Mouse (Mus musculus): Measurements from ENCODE around the gene Eda. TPM values are rescaled to one million over a fixed set of nuclear protein-coding genes. Genes with fewer than 3 reads are reported as not detected.
A peak's percentile ranks its signal among the peaks of the same experiment; 100 is the strongest.

The Eda gene
- polyA plus RNA-seq (2016; fragmentation: Nextera tagmentation; extraction: Ambion mirVana): 2.0 and 2.4 TPM in 2 replicates

DNA sequence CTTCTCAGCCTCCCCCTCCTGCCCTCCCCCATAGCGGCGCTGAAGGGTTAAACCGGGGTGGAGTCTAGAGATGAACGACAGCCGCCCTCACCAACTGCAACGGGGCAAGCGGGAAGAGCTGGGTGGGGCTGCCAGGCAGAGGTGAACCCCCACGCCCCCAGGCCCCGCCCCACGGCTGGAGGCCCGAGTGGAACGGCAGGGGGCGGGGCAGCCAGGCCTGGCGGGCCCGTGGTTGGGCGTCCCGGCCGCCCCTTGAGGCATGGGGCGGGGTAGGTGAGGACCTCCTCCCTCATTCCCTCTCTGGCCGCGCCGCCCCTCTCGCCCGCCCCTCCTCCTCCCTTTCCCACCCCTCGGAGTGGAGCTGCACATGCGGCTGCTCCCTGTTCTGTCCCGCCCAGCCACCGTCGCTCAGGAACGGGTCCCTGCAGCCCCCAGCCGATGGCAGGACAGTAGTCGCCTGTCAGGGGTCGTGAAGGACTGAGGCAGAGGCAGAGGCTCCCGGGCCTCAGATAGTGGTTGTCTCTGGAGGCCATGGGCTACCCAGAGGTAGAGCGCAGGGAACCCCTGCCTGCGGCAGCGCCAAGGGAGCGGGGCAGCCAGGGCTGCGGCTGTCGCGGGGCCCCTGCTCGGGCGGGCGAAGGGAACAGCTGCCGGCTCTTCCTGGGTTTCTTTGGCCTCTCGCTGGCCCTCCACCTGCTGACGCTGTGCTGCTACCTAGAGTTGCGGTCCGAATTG lies at the start of gene Eda:
Gene Eda (plus strand): TSS at position 357 of the 735 bp plus-strand sequence.
- peak; percentile 89 for DNase-seq (ENCODE audit: low spot score)
- Histone ChIP-seq H3K36me3 (no peaks in the 10 kb centered on the region), H3K27ac (peak within 1 kb of the TSS; percentile 66), H3K4me1 (peaks cover 17% of the 10 kb centered on the region), H3K9me3 (replicated peaks) (no peaks in the 10 kb centered on the region), H3K4me3 (peak within 1 kb of the TSS; percentile 60), H3K27me3 (ENCODE audit: low read depth, poor library complexity, severe bottlenecking) (peaks cover 84% of the 10 kb centered on the region)
- WGBS: 15% methylated on average over 45 of the region's 49 CpGs

DNA sequence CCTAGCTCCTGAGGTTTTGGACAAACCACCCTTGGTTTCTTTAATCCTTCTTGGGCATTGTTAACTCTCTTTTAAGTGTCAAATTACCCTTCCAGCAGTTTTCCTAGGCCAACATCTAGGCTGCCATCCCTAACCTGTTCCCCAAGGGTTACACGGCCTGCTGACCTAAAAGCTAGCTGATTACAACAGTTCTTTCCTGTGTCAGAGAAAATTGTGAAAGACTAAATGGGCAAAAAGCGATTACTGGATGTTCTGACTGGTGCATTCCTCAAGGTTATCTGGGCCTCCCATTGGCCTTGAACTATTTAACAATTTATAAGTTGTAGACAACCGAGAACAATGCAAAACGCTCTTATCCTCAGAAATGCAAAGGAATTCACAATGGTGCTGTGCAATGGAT lies 14.4 kb upstream of the Eda start:
- Histone ChIP-seq H3K27me3 (ENCODE audit: low read depth, poor library complexity, severe bottlenecking) (peaks cover 88% of the 10 kb centered on the region), H3K36me3 (no peaks in the 10 kb centered on the region), H3K27ac (no peak overlapping the region), H3K4me3 (no peak overlapping the region), H3K9me3 (replicated peaks) (no peaks in the 10 kb centered on the region), H3K4me1 (no peaks in the 10 kb centered on the region)
- no peak for DNase-seq (ENCODE audit: low spot score)
- WGBS: 63% methylated on average over 4 of the region's 4 CpGs

DNA sequence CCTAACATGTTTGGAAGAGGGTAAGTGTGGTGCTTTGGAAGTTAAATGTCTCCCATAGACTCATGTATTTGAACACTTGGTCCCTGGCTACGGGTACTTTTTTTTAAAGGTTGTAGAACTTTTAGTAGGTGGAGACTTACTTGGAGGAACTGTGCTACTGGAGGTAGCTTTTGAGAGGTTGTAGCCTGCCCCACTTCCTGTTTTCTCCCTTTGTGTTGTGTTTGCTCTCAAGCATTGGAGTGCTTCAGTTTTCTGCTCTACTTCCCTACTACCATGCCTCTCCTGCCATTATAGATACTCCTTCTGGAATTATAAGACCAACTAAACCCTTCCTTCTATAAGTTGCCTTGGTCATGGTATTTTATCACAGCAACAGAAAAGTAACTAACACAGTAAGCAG lies 5.3 kb upstream of the Eda start:
- Histone ChIP-seq H3K4me1 (peaks cover 14% of the 10 kb centered on the region), H3K36me3 (no peaks in the 10 kb centered on the region), H3K4me3 (no peak overlapping the region), H3K9me3 (replicated peaks) (no peaks in the 10 kb centered on the region), H3K27ac (no peak overlapping the region), H3K27me3 (ENCODE audit: low read depth, poor library complexity, severe bottlenecking) (peaks cover 92% of the 10 kb centered on the region)
- DNase-seq (ENCODE audit: low spot score): no peak
- WGBS: 89% methylated on average over 1 of the region's 1 CpGs

DNA sequence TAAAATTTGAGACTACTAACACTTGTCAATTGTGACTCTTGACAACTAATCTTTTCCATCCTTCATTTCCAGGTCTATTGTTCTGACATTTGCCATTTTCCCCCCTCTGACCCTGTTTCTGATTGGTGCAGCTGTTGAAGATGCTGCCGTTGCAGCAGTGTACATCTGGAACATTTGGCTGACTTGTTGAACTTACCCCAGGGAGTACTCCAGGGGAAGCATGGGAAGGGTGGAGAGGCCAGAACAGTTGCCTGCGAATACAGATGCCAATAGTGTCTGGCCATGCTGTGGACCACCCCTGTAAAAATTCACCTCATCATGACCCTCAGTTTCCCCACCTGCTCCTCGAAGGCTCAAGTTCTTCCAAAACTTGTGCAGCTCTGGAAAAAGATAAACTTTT lies 1.0 kb upstream of the Eda start:
- H3K4me3 ChIP-seq: no peak overlapping the region
- DNase-seq (ENCODE audit: low spot score): no peak
- peaks cover 17% of the 10 kb centered on the region for H3K4me1 ChIP-seq
- peaks cover 95% of the 10 kb centered on the region for H3K27me3 ChIP-seq (ENCODE audit: low read depth, poor library complexity, severe bottlenecking)
- 38% methylated on average over 3 of the region's 3 CpGs for WGBS
- no peaks in the 10 kb centered on the region for H3K9me3 ChIP-seq (replicated peaks)
- peak overlapping the region; percentile 56; the same call in 1 of the 2 replicates for H3K27ac ChIP-seq
- H3K36me3 ChIP-seq: no peaks in the 10 kb centered on the region

- Histone ChIP-seq H3K4me1 (peaks cover 17% of the 10 kb centered on the region), H3K27me3 (ENCODE audit: low read depth, poor library complexity, severe bottlenecking) (peaks cover 90% of the 10 kb centered on the region), H3K27ac (peak overlapping the region; percentile 56; the same call in 1 of the 2 replicates), H3K4me3 (peak overlapping the region; percentile 60), H3K36me3 (no peaks in the 10 kb centered on the region), H3K9me3 (replicated peaks) (no peaks in the 10 kb centered on the region)
- no peak for DNase-seq (ENCODE audit: low spot score)
- WGBS: 28% methylated on average over 5 of the region's 5 CpGs
Measured at GRCm38 (mm10) chrX:99974803-99975202, 603 bp upstream of the Eda start.

DNA sequence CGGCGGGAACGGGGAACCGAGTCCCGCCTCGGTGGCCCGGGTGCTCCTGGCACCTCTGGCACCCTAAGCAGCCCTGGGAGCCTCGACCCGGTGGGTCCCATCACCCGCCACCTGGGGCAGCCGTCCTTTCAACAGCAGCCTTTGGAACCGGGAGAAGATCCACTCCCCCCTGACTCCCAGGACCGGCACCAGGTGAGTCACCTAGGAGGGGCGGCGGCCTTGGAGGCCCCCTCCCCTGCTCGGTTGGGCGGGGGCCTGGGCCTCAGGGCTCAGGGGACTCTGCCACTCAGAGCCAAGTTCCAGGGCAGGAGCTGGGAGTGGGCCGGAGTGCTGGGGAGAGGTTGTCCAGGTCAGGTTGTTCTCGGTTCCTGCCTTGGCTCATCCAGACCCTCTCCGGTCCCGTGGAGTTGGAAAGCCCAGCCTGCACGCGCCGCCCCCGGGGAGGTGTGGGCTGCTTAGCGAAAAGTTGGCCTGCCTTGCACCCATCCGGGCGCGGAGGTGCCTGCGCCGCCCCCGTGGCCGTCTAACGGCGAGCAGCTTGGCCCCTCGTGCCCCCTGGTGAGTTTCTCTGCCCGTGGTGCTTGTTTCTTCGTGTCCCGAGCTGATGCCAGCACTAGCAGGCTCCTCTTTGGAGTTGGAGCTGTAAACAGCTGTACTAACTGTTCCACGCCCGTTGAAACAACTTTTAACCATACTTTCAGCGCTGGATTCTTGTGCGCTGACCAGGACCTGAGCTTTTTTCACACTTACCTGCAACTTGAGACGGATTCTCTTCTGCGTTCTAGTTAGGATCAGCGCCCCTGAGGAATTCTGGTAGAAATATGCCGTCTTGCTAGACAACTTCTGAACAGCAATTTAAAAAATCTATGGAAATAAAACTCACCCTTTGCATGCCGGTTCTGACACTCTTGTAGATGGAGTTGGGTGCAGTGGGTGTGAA lies 849 bp downstream of the Eda start:
- Histone ChIP-seq H3K9me3 (replicated peaks) (no peaks in the 10 kb centered on the region), H3K27me3 (ENCODE audit: low read depth, poor library complexity, severe bottlenecking) (peaks cover 78% of the 10 kb centered on the region), H3K27ac (peak overlapping the region; percentile 66), H3K36me3 (no peaks in the 10 kb centered on the region), H3K4me3 (peak overlapping the region; percentile 60), H3K4me1 (peaks cover 17% of the 10 kb centered on the region)
- 24% methylated on average over 48 of the region's 48 CpGs for WGBS
- peak; percentile 42 for DNase-seq (ENCODE audit: low spot score)

GRCm38 (mm10) chrX:99978354-99978753 lies 2.9 kb downstream of the Eda start:
- Histone ChIP-seq H3K36me3 (no peaks in the 10 kb centered on the region), H3K27me3 (ENCODE audit: low read depth, poor library complexity, severe bottlenecking) (peaks cover 57% of the 10 kb centered on the region), H3K4me1 (peaks cover 15% of the 10 kb centered on the region), H3K27ac (no peak overlapping the region), H3K4me3 (no peak overlapping the region), H3K9me3 (replicated peaks) (no peaks in the 10 kb centered on the region)
- no peak for DNase-seq (ENCODE audit: low spot score)
- 75% methylated on average over 2 of the region's 2 CpGs for WGBS

DNA sequence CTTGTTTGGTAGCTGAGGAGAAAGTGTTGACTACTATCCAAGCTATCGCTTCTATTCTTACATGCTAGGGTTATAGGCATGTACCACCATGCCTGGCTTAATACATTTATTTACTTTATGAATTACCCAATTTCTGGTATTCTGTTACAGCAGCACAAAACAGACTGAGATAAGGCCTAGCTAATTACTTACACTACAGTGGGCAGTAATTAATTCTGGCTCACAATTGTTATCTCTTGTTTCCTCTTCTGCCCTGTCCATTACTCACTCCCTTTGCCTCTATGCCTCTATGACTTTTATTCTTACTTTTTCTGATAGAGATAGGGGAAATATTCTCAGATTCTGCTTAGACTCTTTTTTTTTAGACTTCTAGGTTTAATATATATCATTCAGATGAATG lies 18.0 kb downstream of the Eda start:
- no peaks in the 10 kb centered on the region for H3K36me3 ChIP-seq
- H3K4me1 ChIP-seq: no peaks in the 10 kb centered on the region
- no peaks in the 10 kb centered on the region for H3K9me3 ChIP-seq (replicated peaks)
- DNase-seq (ENCODE audit: low spot score): no peak
- no peak overlapping the region for H3K4me3 ChIP-seq
- no peak overlapping the region for H3K27ac ChIP-seq
- 92% methylated on average over 1 of the region's 1 CpGs for WGBS
- peaks cover 62% of the 10 kb centered on the region for H3K27me3 ChIP-seq (ENCODE audit: low read depth, poor library complexity, severe bottlenecking)

- no peaks in the 10 kb centered on the region for H3K36me3 ChIP-seq
- H3K4me1 ChIP-seq: no peaks in the 10 kb centered on the region
- H3K4me3 ChIP-seq: no peak overlapping the region
- no peaks in the 10 kb centered on the region for H3K9me3 ChIP-seq (replicated peaks)
- H3K27ac ChIP-seq: no peak overlapping the region
- 97% methylated on average over 2 of the region's 2 CpGs for WGBS
- peaks cover 27% of the 10 kb centered on the region for H3K27me3 ChIP-seq (ENCODE audit: low read depth, poor library complexity, severe bottlenecking)
- DNase-seq (ENCODE audit: low spot score): no peak
Measured at GRCm38 (mm10) chrX:99999342-99999741, 23.9 kb downstream of the Eda start.

DNA sequence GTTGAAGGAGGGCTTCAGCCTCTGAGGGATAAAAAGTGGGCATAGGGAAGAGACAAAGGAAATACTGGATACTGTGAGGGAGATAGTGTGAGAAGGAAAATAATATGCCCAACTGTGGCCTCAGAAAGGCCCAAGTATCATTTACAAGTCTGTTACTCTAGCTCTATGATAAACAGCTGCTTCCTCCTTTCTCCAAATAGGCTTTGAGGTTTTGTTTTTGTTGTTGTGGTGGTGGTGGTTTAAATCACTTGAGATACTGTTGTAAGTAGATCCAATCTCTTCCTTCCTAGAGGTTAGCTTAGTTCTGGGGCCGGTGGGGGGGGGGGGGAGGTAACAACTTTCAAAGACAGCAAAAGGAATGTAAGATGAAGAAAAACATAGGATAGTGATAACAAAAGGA lies 143.0 kb downstream of the Eda start:
- Histone ChIP-seq H3K27ac (no peak overlapping the region), H3K27me3 (ENCODE audit: low read depth, poor library complexity, severe bottlenecking) (peaks cover 58% of the 10 kb centered on the region), H3K9me3 (replicated peaks) (no peaks in the 10 kb centered on the region), H3K4me3 (no peak overlapping the region), H3K4me1 (no peaks in the 10 kb centered on the region), H3K36me3 (no peaks in the 10 kb centered on the region)
- DNase-seq (ENCODE audit: low spot score): no peak
- 29% methylated on average over 1 of the region's 1 CpGs for WGBS

- Histone ChIP-seq H3K27ac (no peak overlapping the region), H3K4me1 (no peaks in the 10 kb centered on the region), H3K4me3 (no peak overlapping the region), H3K9me3 (replicated peaks) (no peaks in the 10 kb centered on the region), H3K36me3 (no peaks in the 10 kb centered on the region), H3K27me3 (ENCODE audit: low read depth, poor library complexity, severe bottlenecking) (peaks cover 60% of the 10 kb centered on the region)
- no peak for DNase-seq (ENCODE audit: low spot score)
- WGBS: 46% methylated on average over 2 of the region's 2 CpGs
Measured at GRCm38 (mm10) chrX:100195286-100195685, 219.9 kb downstream of the Eda start.

DNA sequence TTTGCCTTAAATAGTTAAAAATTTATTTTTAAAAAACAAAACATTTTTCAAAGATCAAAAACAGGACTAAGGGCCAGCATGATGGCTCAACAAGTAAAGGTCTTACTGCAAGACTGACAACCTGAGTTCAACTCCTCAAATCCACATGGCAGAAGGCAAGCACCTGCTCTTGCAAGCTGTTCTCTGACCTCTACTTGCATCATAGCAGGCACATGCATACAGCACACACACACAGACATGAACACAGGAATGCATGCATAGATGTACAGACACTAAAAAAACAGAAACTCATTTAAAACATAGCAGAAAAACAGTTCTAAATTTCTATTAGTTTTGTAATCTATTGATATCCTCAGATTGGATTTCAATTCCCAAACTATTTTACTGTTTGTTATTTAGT lies 338.2 kb downstream of the Eda start:
- Histone ChIP-seq H3K9me3 (replicated peaks) (no peaks in the 10 kb centered on the region), H3K27ac (no peak overlapping the region), H3K36me3 (no peaks in the 10 kb centered on the region), H3K4me1 (no peaks in the 10 kb centered on the region), H3K4me3 (no peak overlapping the region), H3K27me3 (ENCODE audit: low read depth, poor library complexity, severe bottlenecking) (peaks cover 31% of the 10 kb centered on the region; the same call in 1 of the 2 replicates)
- no peak for DNase-seq (ENCODE audit: low spot score)
